Mouse (Mus musculus): ENCODE results near the gene Cyp26a1. TPM values are rescaled to one million over a fixed set of nuclear protein-coding genes. Genes with fewer than 3 reads are reported as not detected.

Cyp26a1 gene
- total RNA-seq (2021), result not detected
- long read RNA-seq, experiment 1, result 0 reads
- long read RNA-seq, experiment 2, partial matches to known transcripts, result 0 of 1 reads
- long read RNA-seq, experiment 2, other reads (novel, unspliced or antisense), result 0 of 1 reads

- DNase-seq (ENCODE audit: low spot score), result no peak
These were observed at the start of gene Cyp26a1 for GRCm38 (mm10) chr19:37697651-37698272. Gene Cyp26a1, plus strand, starts transcription at chr19:37697798.

GRCm38 (mm10) chr19:37647994-37648393, 49.6 kb upstream of the Cyp26a1 start:
- no peak for DNase-seq (ENCODE audit: low spot score)

GRCm38 (mm10) chr19:37650526-37650925, 47.1 kb upstream of the Cyp26a1 start:
- DNase-seq (ENCODE audit: low spot score), result no peak

- DNase-seq (ENCODE audit: low spot score), result no peak
These were observed 43.6 kb upstream of the Cyp26a1 start for GRCm38 (mm10) chr19:37654012-37654411.

GRCm38 (mm10) chr19:37656441-37656840, 41.2 kb upstream of the Cyp26a1 start:
- DNase-seq (ENCODE audit: low spot score), result no peak

GRCm38 (mm10) chr19:37665256-37665655, 32.3 kb upstream of the Cyp26a1 start:
- no peak for DNase-seq (ENCODE audit: low spot score)

GRCm38 (mm10) chr19:37667855-37668594, 29.6 kb upstream of the Cyp26a1 start:
- no peak for DNase-seq (ENCODE audit: low spot score)

- DNase-seq (ENCODE audit: low spot score), result no peak
These were observed 28.9 kb upstream of the Cyp26a1 start for GRCm38 (mm10) chr19:37668657-37669056.

- no peak for DNase-seq (ENCODE audit: low spot score)
These were observed 28.1 kb upstream of the Cyp26a1 start for GRCm38 (mm10) chr19:37669486-37669885.

GRCm38 (mm10) chr19:37673393-37673792, 24.2 kb upstream of the Cyp26a1 start:
- DNase-seq (ENCODE audit: low spot score), result no peak

GRCm38 (mm10) chr19:37685281-37685680, 12.3 kb upstream of the Cyp26a1 start, which contains the start of gene Cyp26c1:
Gene Cyp26c1, plus strand, starts transcription at chr19:37685581.
- no peak for DNase-seq (ENCODE audit: low spot score)

GRCm38 (mm10) chr19:37686347-37686746, 11.3 kb upstream of the Cyp26a1 start:
- no peak for DNase-seq (ENCODE audit: low spot score)

GRCm38 (mm10) chr19:37686941-37687850, 10.4 kb upstream of the Cyp26a1 start:
- no peak for DNase-seq (ENCODE audit: low spot score)

- no peak for DNase-seq (ENCODE audit: low spot score)
These were observed 8.1 kb upstream of the Cyp26a1 start for GRCm38 (mm10) chr19:37689478-37689877.

GRCm38 (mm10) chr19:37690716-37691115, 6.9 kb upstream of the Cyp26a1 start:
- DNase-seq (ENCODE audit: low spot score), result no peak

- no peak for DNase-seq (ENCODE audit: low spot score)
These were observed 4.7 kb upstream of the Cyp26a1 start for GRCm38 (mm10) chr19:37692879-37693278.

- DNase-seq (ENCODE audit: low spot score), result no peak
These were observed 2.5 kb upstream of the Cyp26a1 start for GRCm38 (mm10) chr19:37695146-37695545.

GRCm38 (mm10) chr19:37695762-37696602, 1.6 kb upstream of the Cyp26a1 start:
- no peak for DNase-seq (ENCODE audit: low spot score)

- no peak for DNase-seq (ENCODE audit: low spot score)
These were observed 829 bp upstream of the Cyp26a1 start for GRCm38 (mm10) chr19:37696603-37697334.

- no peak for DNase-seq (ENCODE audit: low spot score)
These were observed 312 bp upstream of the Cyp26a1 start for GRCm38 (mm10) chr19:37697335-37697636.
